Mouse (Mus musculus) neural tube, embryonic 14.5 days (tissue): ENCODE measurements around the gene Senp2. TPM values are rescaled to one million over a fixed set of nuclear protein-coding genes. Genes with fewer than 3 reads are reported as not detected.
A peak's percentile ranks its signal among the peaks of the same experiment; 100 is the strongest.

Experiments used
- ATAC-seq: fragments of 200-750 bp; cut with Nextera tagmentation; 2 replicates; pipeline ENCODE4 v1.8.0; 2017; ENCODE audit warnings: low read depth, mild to moderate bottlenecking, moderate TSS enrichment, moderate library complexity
- H3K27ac ChIP-seq: fragments of 300-500 bp; sonication (generic); 2 replicates; pipeline ENCODE4 v1.5.1; 2014; ENCODE audit warnings: low read depth, mild to moderate bottlenecking, control low read depth, low read length, moderate library complexity, mixed read lengths
- H3K27me3 ChIP-seq: fragments of 300-500 bp; sonication (generic); 2 replicates; pipeline ENCODE4 v1.6.1; 2014; ENCODE audit warnings: low read length; ENCODE audit not compliant: control insufficient read depth, insufficient read depth
- H3K36me3 ChIP-seq: fragments of 300-500 bp; sonication (generic); 2 replicates; pipeline ENCODE4 v1.6.1; 2014; ENCODE audit warnings: low read length, mixed read lengths; ENCODE audit not compliant: control insufficient read depth, insufficient read depth
- H3K4me1 ChIP-seq: fragments of 300-500 bp; sonication (generic); 2 replicates; pipeline ENCODE4 v1.6.1; 2014; ENCODE audit warnings: low read length; ENCODE audit not compliant: control insufficient read depth, insufficient read depth
- H3K4me2 ChIP-seq: fragments of 300-500 bp; sonication (generic); 2 replicates; pipeline ENCODE4 v1.6.1; 2014; ENCODE audit warnings: mild to moderate bottlenecking, low read depth, low read length, control low read depth
- H3K4me3 ChIP-seq: fragments of 300-500 bp; sonication (generic); 2 replicates; pipeline ENCODE4 v1.5.1; 2014; ENCODE audit warnings: low read depth, low read length, control low read depth, mixed read lengths
- H3K9ac ChIP-seq: fragments of 300-500 bp; sonication (generic); replicated peaks from 2 replicates; pipeline ENCODE4 v1.6.1; 2014; ENCODE audit warnings: low read depth, mild to moderate bottlenecking, control low read depth, low read length, mixed read lengths
- H3K9me3 ChIP-seq: fragments of 300-500 bp; sonication (generic); 2 replicates; pipeline ENCODE4 v1.6.1; 2016; ENCODE audit warnings: low read length; ENCODE audit not compliant: control insufficient read depth
- WGBS: fragments of 180-500 bp; shearing (Covaris S2); extraction: QIAGEN DNeasy Blood & Tissue Kit; methylation state at CpG from one replicate; pipeline ENCODE4 v1.1.7; 2014; 5-methylcytosine and 5-hydroxymethylcytosine counted together
- polyA plus RNA-seq: library from polyadenylated mRNA; unstranded; fragments of >200 nt; fragmentation: Nextera tagmentation; extraction: Ambion mirVana; gene quantifications from 2 replicates; pipeline ENCODE4 v1.2.1, GENCODE M21; 2014

The Senp2 gene
- 58.6 and 60.7 TPM in 2 replicates for polyA plus RNA-seq

GRCm38 (mm10) chr16:22009099-22009584 is at the start of gene Senp2:
TSS of gene Senp2 (plus strand) at chr16:22009484.
- Histone ChIP-seq H3K9me3 (no peaks in the 10 kb centered on the region), H3K27ac (peak within 1 kb of the TSS; percentile 84), H3K27me3 (peaks cover 3% of the 10 kb centered on the region; the same call in 1 of the 2 replicates), H3K9ac (peak within 1 kb of the TSS; percentile 83), H3K36me3 (no peaks in the 10 kb centered on the region), H3K4me3 (peak within 1 kb of the TSS; percentile 96), H3K4me2 (peak within 1 kb of the TSS; percentile 77), H3K4me1 (peaks cover 4% of the 10 kb centered on the region; the same call in 1 of the 2 replicates)
- ATAC-seq, result peak; percentile 99
- under 1% methylated on average over 39 of the region's 45 CpGs for WGBS

DNA sequence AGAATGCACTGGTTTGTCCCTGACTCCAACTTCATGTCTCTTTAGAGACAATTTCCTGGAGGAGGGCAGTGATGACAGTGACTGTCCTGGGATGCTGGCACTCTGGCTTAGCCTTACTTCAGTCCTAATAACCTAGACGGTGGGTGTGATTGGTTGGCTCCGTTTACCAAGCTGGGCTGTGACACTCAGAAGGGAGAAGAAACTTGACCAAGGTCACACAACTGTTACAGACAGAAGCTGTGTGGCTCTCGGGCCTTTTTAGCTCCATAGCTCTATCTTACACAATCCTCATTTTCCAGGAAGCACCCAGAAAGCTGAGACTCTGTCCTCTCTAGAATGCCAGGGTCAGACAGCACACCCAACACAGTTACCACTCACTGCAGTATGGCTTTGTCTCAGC is 43.7 kb upstream of the Senp2 start:
- Histone ChIP-seq H3K4me2 (no peak overlapping the region), H3K27ac (no peak overlapping the region), H3K9me3 (no peaks in the 10 kb centered on the region), H3K4me1 (no peaks in the 10 kb centered on the region), H3K27me3 (no peaks in the 10 kb centered on the region), H3K36me3 (no peaks in the 10 kb centered on the region), H3K4me3 (no peak overlapping the region), H3K9ac (no peak overlapping the region)
- no peak for ATAC-seq
- 86% methylated on average over 3 of the region's 3 CpGs for WGBS

- 90% methylated on average over 5 of the region's 5 CpGs for WGBS
- Histone ChIP-seq H3K4me2 (no peak overlapping the region), H3K27me3 (no peaks in the 10 kb centered on the region), H3K9ac (no peak overlapping the region), H3K27ac (no peak overlapping the region), H3K4me1 (no peaks in the 10 kb centered on the region), H3K9me3 (no peaks in the 10 kb centered on the region), H3K36me3 (no peaks in the 10 kb centered on the region), H3K4me3 (no peak overlapping the region)
- no peak for ATAC-seq
Measured at GRCm38 (mm10) chr16:21969874-21970273, 39.4 kb upstream of the Senp2 start.

DNA sequence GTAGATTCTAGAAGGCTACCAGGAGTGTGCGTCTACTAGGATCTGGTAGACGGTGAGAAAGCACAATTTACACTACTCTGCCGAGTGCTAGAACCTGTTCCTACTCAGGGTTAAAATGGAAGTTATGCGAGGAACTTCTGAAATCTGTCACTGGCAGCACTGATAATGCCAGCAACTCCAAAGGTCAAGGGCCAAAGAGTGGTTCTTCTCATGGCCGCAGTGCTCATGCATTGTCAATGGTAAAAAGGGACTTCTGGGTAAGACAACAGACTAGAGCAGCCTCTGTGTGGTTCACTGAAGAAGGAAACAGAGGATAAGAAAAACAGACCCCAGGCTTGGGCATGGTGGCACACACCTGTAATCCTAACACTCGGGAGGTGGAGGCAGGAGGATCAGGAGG is 38.7 kb upstream of the Senp2 start:
- Histone ChIP-seq H3K9me3 (no peaks in the 10 kb centered on the region), H3K27me3 (no peaks in the 10 kb centered on the region), H3K36me3 (no peaks in the 10 kb centered on the region), H3K27ac (no peak overlapping the region), H3K9ac (no peak overlapping the region), H3K4me2 (no peak overlapping the region), H3K4me3 (no peak overlapping the region), H3K4me1 (no peaks in the 10 kb centered on the region)
- 93% methylated on average over 6 of the region's 6 CpGs for WGBS
- ATAC-seq, result no peak

DNA sequence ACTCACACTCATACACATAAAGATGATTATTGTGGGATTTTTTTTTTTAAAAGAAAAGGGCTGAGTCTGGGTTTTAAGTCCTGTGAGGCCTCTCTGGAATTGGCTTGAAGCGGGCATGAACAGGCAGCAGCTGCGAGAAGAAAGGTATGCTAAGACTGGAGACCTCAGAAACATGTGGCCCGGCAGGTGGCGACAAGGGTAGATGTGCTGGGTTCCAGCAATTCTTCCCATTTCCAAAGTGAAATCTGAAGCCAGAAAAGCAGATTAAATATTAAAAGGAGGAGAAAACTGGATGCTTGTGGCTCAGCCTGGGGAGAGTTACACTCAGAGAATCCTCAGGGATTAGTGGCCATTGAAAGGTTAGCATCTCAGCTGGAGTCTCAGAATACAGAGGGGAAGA is 37.8 kb upstream of the Senp2 start:
- no peaks in the 10 kb centered on the region for H3K9me3 ChIP-seq
- no peak overlapping the region for H3K9ac ChIP-seq
- no peaks in the 10 kb centered on the region for H3K36me3 ChIP-seq
- H3K4me2 ChIP-seq, result no peak overlapping the region
- H3K4me1 ChIP-seq, result peaks cover 3% of the 10 kb centered on the region; the same call in 1 of the 2 replicates
- H3K4me3 ChIP-seq, result no peak overlapping the region
- no peak for ATAC-seq
- H3K27me3 ChIP-seq, result no peaks in the 10 kb centered on the region
- 82% methylated on average over 4 of the region's 4 CpGs for WGBS
- H3K27ac ChIP-seq, result no peak overlapping the region

DNA sequence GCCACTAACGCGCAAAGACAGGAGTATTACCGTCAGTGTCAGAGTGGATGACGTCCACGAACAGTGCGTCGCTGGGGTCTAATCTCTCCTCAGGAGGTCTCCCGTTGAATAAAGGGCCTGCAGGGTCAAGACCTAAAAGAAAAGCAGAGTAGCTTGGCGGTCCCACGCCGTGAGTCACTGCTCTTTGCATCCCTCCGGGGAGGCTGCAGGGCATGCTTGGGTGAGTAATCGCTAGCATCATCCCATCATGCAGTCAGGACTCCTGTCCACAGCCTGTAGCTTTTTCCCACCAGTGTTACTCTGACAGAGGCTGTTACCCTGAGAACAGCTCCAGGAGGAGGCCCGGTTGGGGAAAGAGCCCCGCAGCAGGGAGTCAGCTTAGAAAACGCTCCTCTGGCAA is 33.1 kb upstream of the Senp2 start:
- Histone ChIP-seq H3K36me3 (no peaks in the 10 kb centered on the region), H3K4me1 (peaks cover 3% of the 10 kb centered on the region; the same call in 1 of the 2 replicates), H3K4me2 (peak overlapping the region; percentile 18; the same call in 1 of the 2 replicates), H3K4me3 (no peak overlapping the region), H3K9me3 (no peaks in the 10 kb centered on the region), H3K27ac (no peak overlapping the region), H3K9ac (no peak overlapping the region), H3K27me3 (no peaks in the 10 kb centered on the region)
- WGBS, result 2% methylated on average over 16 of the region's 16 CpGs
- no peak for ATAC-seq

GRCm38 (mm10) chr16:21977347-21977746 is 31.9 kb upstream of the Senp2 start:
- no peak overlapping the region for H3K4me3 ChIP-seq
- 87% methylated on average over 5 of the region's 5 CpGs for WGBS

GRCm38 (mm10) chr16:21983146-21983545 is 26.1 kb upstream of the Senp2 start:
- WGBS, result 95% methylated on average over 9 of the region's 9 CpGs
- Histone ChIP-seq H3K27me3 (no peaks in the 10 kb centered on the region), H3K9ac (no peak overlapping the region), H3K36me3 (no peaks in the 10 kb centered on the region), H3K9me3 (no peaks in the 10 kb centered on the region), H3K4me3 (no peak overlapping the region), H3K4me1 (no peaks in the 10 kb centered on the region), H3K27ac (no peak overlapping the region), H3K4me2 (no peak overlapping the region)
- ATAC-seq, result no peak

More at GRCm38 (mm10) chr16:21977347-21977746, 31.9 kb upstream of the Senp2 start:
- no peaks in the 10 kb centered on the region for H3K9me3 ChIP-seq
- no peaks in the 10 kb centered on the region for H3K27me3 ChIP-seq
- H3K36me3 ChIP-seq, result no peaks in the 10 kb centered on the region
- peaks cover 3% of the 10 kb centered on the region; the same call in 1 of the 2 replicates for H3K4me1 ChIP-seq
- no peak overlapping the region for H3K4me2 ChIP-seq
- no peak overlapping the region for H3K9ac ChIP-seq
- no peak for ATAC-seq
- H3K27ac ChIP-seq, result no peak overlapping the region

- H3K27me3 ChIP-seq, result no peaks in the 10 kb centered on the region
- H3K4me3 ChIP-seq, result no peak overlapping the region
- H3K4me2 ChIP-seq, result no peak overlapping the region
- H3K36me3 ChIP-seq, result no peaks in the 10 kb centered on the region
- WGBS, result 95% methylated on average over 4 of the region's 4 CpGs
- ATAC-seq, result no peak
- no peak overlapping the region for H3K9ac ChIP-seq
- H3K9me3 ChIP-seq, result no peaks in the 10 kb centered on the region
- H3K27ac ChIP-seq, result no peak overlapping the region
- no peaks in the 10 kb centered on the region for H3K4me1 ChIP-seq
Measured at GRCm38 (mm10) chr16:21983581-21983980, 25.7 kb upstream of the Senp2 start.
